In genomic region chr10:86249283-86249682, GRCm38 (mm10) we compare ENCODE assay signal across 22 mouse cellular contexts. TPM values are rescaled to one million over a fixed set of nuclear protein-coding genes. Genes with fewer than 3 reads are reported as not detected.
DNase-seq lines count a peak whose midpoint lies in the region; ATAC-seq and TF ChIP-seq lines count a peak whose summit lies in the region.
"Had no signal": no experiment of that assay in that cellular context is flagged by ENCODE, and none has a peak within 500 bp of the region (broad histone marks: within the 10 kb centered on the region; RNA-seq: fewer than 3 reads in every experiment).

No protein-coding gene starts in this region.

- H3K27me3 ChIP-seq in forebrain, embryonic 16.5 days (replicated peaks; ENCODE audit: control insufficient read depth, insufficient read depth, low read length), result no peaks in the 10 kb centered on the region
- no peaks in the 10 kb centered on the region for H3K27me3 ChIP-seq in forebrain, embryonic 13.5 days
- H3K27me3 ChIP-seq in forebrain, postnatal 0 days (ENCODE audit: insufficient read depth, low read length), result no peaks in the 10 kb centered on the region
- H3K27me3 ChIP-seq in forebrain, embryonic 10.5 days (ENCODE audit: poor library complexity, severe bottlenecking), result no peaks in the 10 kb centered on the region
- H3K27me3 ChIP-seq: CH12.LX, Patski had no signal

- no peak overlapping the region for H3K27ac ChIP-seq in forebrain, embryonic 16.5 days (ENCODE audit: low read length)
- no peak overlapping the region for H3K27ac ChIP-seq in forebrain, embryonic 13.5 days
- peak overlapping the region; percentile 60; the same call in 1 of the 2 replicates for H3K27ac ChIP-seq in forebrain, postnatal 0 days (ENCODE audit: low read depth, low read length)
- no peak overlapping the region for H3K27ac ChIP-seq in forebrain, embryonic 10.5 days

- no peaks in the 10 kb centered on the region for H3K4me1 ChIP-seq in forebrain, embryonic 16.5 days (replicated peaks; ENCODE audit: control insufficient read depth, insufficient read depth, low read length)
- no peaks in the 10 kb centered on the region for H3K4me1 ChIP-seq in forebrain, embryonic 13.5 days
- 0 out of 2 replicates have a peak, but pooled peaks cover 5% of the 10 kb centered on the region for H3K4me1 ChIP-seq in forebrain, postnatal 0 days (ENCODE audit: insufficient read depth)
- H3K4me1 ChIP-seq in forebrain, embryonic 10.5 days, result peaks cover 4% of the 10 kb centered on the region; the same call in 1 of the 2 replicates

- H3K36me3 ChIP-seq in forebrain, embryonic 16.5 days (ENCODE audit: control insufficient read depth, insufficient read depth), result no peaks in the 10 kb centered on the region
- no peaks in the 10 kb centered on the region for H3K36me3 ChIP-seq in forebrain, embryonic 13.5 days (ENCODE audit: poor library complexity, severe bottlenecking)
- no peaks in the 10 kb centered on the region for H3K36me3 ChIP-seq in forebrain, postnatal 0 days (ENCODE audit: insufficient read depth)
- no peaks in the 10 kb centered on the region for H3K36me3 ChIP-seq in forebrain, embryonic 10.5 days (replicated peaks)
- H3K36me3 ChIP-seq: G1E had no signal

- 67% methylated on average over 1 of the region's 1 CpGs for WGBS in forebrain, embryonic 16.5 days
- 81% methylated on average over 1 of the region's 1 CpGs for WGBS in forebrain, embryonic 13.5 days
- WGBS in forebrain, postnatal 0 days, result 66% methylated on average over 1 of the region's 1 CpGs
- WGBS in forebrain, embryonic 10.5 days, result 88% methylated on average over 1 of the region's 1 CpGs

- peak; percentile 47; the same call in 1 of the 2 replicates for ATAC-seq in forebrain, embryonic 16.5 days
- no peak for ATAC-seq in forebrain, embryonic 13.5 days
- peak; percentile 82 for ATAC-seq in forebrain, postnatal 0 days
- ATAC-seq: activated CD4-positive, CD25-positive, alpha-beta regulatory T cell, adult 4 months; CD4-positive, CD25-positive, alpha-beta regulatory T cell, adult 4 months; Patski had no signal

- TF ChIP-seq CTCF in forebrain, postnatal 0 days (IDR thresholded peaks at IDR 0.05; ENCODE audit: low read depth), result no peak

- no peak overlapping the region for H3K4me2 ChIP-seq in forebrain, embryonic 16.5 days (ENCODE audit: low read length)
- H3K4me2 ChIP-seq in forebrain, embryonic 13.5 days, result no peak overlapping the region
- no peak overlapping the region for H3K4me2 ChIP-seq in forebrain, postnatal 0 days (ENCODE audit: low read depth)

- no peak overlapping the region for H3K9ac ChIP-seq in forebrain, embryonic 16.5 days (replicated peaks; ENCODE audit: low read depth, low read length)
- no peak overlapping the region for H3K9ac ChIP-seq in forebrain, embryonic 13.5 days
- no peak overlapping the region for H3K9ac ChIP-seq in forebrain, postnatal 0 days

- DNase-seq in forebrain, postnatal 0 days, result peak; percentile 40
- DNase-seq in forebrain, embryonic 10.5 days (ENCODE audit: extremely low spot score, low spot score), result no peak
- peak; percentile 32 to 57 for DNase-seq in right cerebral cortex, postnatal 10 days (ENCODE audit: low spot score in 2 of 2)
- no peak for DNase-seq in right cerebral cortex, postnatal 14 days
- DNase-seq: adrenal gland, adult 2 months; adrenal gland, adult 8-10 months; adrenal gland, postnatal 10 days; adrenal gland, postnatal 14 days; adrenal gland, postnatal 25 days; adrenal gland, postnatal 36 days; B cell, adult 2 months; cerebellum, adult 11 months; cerebellum, adult 11-12 months; cerebellum, adult 18-20 months had no signal

- no peak overlapping the region for H3K4me3 ChIP-seq in forebrain, embryonic 16.5 days (replicated peaks; ENCODE audit: low read length)
- no peak overlapping the region for H3K4me3 ChIP-seq in forebrain, embryonic 13.5 days
- H3K4me3 ChIP-seq in forebrain, postnatal 0 days (ENCODE audit: low read depth, low read length), result no peak overlapping the region
- H3K4me3 ChIP-seq in forebrain, embryonic 10.5 days, result no peak overlapping the region

- H3K9me3 ChIP-seq in forebrain, embryonic 16.5 days (ENCODE audit: control insufficient read depth, low read length), result no peaks in the 10 kb centered on the region
- H3K9me3 ChIP-seq in forebrain, embryonic 13.5 days (replicated peaks), result no peaks in the 10 kb centered on the region
- H3K9me3 ChIP-seq in forebrain, postnatal 0 days (ENCODE audit: low read length), result no peaks in the 10 kb centered on the region
- H3K9me3 ChIP-seq in forebrain, embryonic 10.5 days, result no peaks in the 10 kb centered on the region
- H3K9me3 ChIP-seq: G1E had no signal

RNA-seq across cellular contexts. Expression of gene Timp3, which starts 50.9 kb away (rescaled TPM):
- 21.4 and 23.5 TPM in 2 replicates for polyA plus RNA-seq in forebrain, embryonic 16.5 days (2015; fragmentation: Nextera tagmentation; extraction: Ambion mirVana)
- 13.3 and 13.6 TPM in 2 replicates for polyA plus RNA-seq in forebrain, embryonic 13.5 days (2015; fragmentation: Nextera tagmentation; extraction: Ambion mirVana)
- 33.5 and 62.9 TPM in 2 replicates for total RNA-seq in forebrain, postnatal 0 days (2014; rRNA removed)
- polyA plus RNA-seq in forebrain, postnatal 0 days (2015; fragmentation: Nextera tagmentation; extraction: Ambion mirVana), result 17.2 and 33.6 TPM in 2 replicates
- polyA plus RNA-seq in forebrain, embryonic 10.5 days (2016; fragmentation: Nextera tagmentation; extraction: Ambion mirVana), result 22.1 and 22.4 TPM in 2 replicates
- total RNA-seq: MEL had no signal
- polyA plus RNA-seq: activated CD4-positive, CD25-positive, alpha-beta regulatory T cell, adult 4 months; CD4-positive, CD25-positive, alpha-beta regulatory T cell, adult 4 months had no signal

Comparison
In these comparisons a context has a peak if more than half of its experiments do, and no peak if none do; other contexts are left out.
1. DNase-seq: peak in forebrain, postnatal 0 days (single experiment) and right cerebral cortex, postnatal 10 days (2 of 2); none in forebrain, embryonic 10.5 days (single experiment) and right cerebral cortex, postnatal 14 days (single experiment).